Mouse (Mus musculus) lung, postnatal 10 days (tissue): Measurements from ENCODE around the gene Larp6.

ENCODE experiments used
- DNase-seq: peaks from one replicate; pipeline ENCODE4 v3.0.0; 2021

Larp6 gene

DNA sequence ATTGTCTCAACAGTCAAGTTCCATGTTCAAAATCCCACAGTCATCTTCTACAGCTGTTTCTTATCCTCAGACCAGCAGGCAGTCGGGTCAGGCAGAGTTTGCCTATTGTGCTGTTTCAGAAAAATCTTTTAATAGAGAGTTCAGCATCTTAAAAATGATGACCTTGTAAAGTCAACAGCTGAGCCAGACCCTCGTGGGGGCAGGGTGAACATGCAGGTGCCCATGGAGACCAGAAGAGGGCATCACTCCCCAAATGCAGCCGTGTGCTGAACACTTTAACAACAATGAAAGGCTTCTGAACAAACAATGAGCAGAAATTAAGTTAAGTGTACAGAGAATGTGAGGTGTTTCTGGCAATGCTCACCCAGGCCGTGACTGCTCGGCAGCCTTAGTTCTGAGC is 3.0 kb downstream of the Larp6 start:
- peak; percentile 54 for DNase-seq

DNA sequence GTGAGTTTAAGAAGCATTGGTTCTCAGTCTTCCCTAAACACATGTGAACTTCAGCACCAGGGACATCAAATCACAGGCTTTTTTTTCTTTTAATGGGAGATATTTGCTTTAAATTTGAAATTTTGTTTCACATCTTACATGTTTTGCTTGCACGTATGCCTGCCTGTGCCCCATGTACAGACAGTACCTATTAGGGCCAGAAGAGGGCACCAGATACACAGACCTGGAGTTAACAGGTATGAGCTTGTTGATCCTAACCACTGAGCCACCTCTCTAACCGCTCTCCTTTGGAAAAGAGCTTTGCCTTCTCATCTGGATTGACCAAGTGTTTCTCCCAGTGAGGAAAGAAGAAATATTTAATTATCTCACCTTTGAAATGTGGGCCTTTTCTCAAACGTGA is 5.5 kb downstream of the Larp6 start:
- peak; percentile 74 for DNase-seq

GRCm38 (mm10) chr9:60719687-60720086 is 6.9 kb downstream of the Larp6 start:
- DNase-seq, result no peak

GRCm38 (mm10) chr9:60724968-60725367 is 12.2 kb downstream of the Larp6 start:
- no peak for DNase-seq

GRCm38 (mm10) chr9:60734321-60734720 is 21.5 kb downstream of the Larp6 start:
- DNase-seq, result no peak

DNA sequence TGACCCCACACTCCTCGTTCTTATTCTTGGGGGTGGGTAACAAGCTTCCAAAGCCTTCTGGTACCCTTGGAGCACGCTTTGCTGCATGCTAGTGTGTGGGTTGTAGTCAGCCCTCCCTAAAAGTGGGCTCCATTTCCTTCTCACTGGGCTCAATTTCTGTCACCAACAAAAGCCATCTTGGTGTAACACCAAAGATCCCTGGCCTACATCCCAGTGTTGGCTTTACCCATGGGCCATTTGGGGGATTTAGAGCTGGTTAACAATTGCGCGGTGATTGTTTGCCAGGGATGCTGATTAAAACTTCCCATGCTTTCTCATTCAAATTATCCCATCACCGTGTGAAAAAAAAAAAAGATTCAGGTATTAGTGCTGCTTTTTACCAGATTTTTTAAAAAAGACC is 26.3 kb downstream of the Larp6 start:
- no peak for DNase-seq

GRCm38 (mm10) chr9:60741436-60741835 is 28.6 kb downstream of the Larp6 start:
- no peak for DNase-seq

DNA sequence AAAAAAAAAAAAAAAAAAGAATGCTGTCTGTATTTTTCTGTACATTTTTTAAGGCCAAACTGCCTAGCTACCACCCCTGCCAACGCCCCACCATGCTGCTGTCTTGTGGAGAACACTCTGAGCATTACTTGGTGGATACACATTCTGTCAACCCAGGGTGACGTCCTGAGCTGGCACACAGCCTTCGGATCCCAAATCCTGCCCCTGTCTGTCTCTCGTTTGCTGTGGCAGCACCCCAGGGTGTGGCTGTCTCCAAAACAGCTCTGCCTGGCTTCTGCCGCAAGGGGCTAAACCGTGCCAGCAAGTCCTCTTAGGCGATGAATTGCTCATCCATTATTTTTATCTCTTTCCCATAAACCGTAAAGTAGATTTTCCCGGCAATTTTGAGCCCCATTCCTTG is 29.7 kb downstream of the Larp6 start:
- DNase-seq, result peak; percentile 73

- DNase-seq, result peak; percentile 89
Observed at GRCm38 (mm10) chr9:60743180-60743900, 30.6 kb downstream of the Larp6 start.

GRCm38 (mm10) chr9:60744171-60744969 is 31.6 kb downstream of the Larp6 start:
- DNase-seq, result peak; percentile 67

GRCm38 (mm10) chr9:60744971-60745370 is 32.2 kb downstream of the Larp6 start:
- no peak for DNase-seq

GRCm38 (mm10) chr9:60746561-60746960 is 33.8 kb downstream of the Larp6 start:
- DNase-seq, result no peak

DNA sequence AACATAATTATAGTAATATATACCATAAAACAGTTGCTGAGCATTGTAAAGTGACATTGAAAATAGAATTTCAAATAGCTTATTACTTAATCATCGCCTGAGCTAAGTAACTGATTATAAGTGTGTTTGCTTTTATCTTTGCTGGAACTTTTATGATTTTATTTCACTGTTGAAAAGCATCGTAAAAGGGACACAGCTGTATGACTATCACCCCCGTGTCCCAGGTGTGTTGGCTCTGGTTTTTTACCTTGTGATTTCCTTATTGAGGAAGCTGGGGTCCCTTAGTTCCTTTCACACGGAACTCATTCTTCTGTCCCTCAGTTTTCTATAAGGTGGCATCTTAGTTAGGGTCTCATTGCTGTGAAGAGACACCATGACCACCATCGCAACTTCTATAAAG is 34.9 kb downstream of the Larp6 start:
- no peak for DNase-seq

DNA sequence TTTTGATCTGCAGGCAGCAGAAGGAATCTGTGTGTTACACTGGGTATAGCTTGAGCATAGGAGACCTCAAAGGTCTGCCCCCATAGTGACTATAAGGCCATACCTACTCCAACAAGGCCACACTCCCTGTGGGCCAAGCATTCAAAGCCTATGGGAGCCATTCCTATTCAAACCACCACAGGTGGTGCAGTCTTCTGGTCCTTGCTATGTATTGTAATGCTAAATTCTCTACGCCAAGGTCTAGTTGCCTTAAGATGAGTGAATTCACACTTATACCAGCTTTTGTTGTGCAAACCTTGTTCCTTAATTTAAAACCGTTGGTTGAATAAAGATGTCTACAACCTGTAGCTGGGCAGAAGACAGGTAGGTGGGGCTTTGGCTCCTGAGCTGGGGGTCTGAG is 35.4 kb downstream of the Larp6 start:
- DNase-seq, result no peak

- no peak for DNase-seq
Observed at GRCm38 (mm10) chr9:60749105-60749504, 36.3 kb downstream of the Larp6 start.

- no peak for DNase-seq
Observed at GRCm38 (mm10) chr9:60751098-60751497, 38.3 kb downstream of the Larp6 start.

DNA sequence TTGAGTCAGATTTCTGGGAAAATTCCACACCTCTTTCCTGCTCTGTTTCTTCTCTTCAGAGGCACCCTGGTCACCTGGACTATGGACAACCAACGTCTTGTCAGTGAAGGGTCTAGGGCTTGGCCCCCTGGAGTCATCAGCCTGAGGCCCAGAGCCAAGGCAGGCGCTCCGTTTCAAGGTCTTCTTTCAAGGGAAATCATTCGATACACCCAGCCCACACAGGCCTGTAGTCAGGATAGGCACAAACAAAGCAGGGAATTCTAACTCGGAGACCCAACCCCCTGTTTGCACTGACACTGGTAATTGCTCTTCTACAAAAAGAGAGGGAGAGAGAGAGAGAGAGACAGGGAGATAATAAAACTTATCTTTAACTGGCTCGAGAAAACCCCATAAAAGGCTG is 39.2 kb downstream of the Larp6 start:
- no peak for DNase-seq

GRCm38 (mm10) chr9:60752636-60753035 is 39.8 kb downstream of the Larp6 start:
- no peak for DNase-seq

DNA sequence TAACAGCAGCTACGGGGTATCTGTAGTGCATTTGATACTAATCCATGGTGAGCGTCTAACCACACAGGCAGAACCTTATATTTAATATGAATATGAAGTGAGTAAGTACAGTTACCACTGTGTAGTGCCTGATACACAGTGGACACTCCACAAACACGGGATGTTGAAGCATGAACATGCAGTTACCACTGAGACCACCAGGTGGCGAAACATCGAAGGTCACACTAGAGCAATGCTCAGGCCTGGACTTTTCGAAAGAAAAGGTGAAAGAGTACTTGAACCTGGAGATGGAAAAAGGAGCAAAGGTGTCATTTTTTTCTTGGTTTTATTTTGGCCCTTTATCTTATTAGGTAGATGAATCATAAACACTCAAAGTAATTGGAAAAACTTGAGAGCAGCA is 43.5 kb downstream of the Larp6 start:
- peak; percentile 84 for DNase-seq

GRCm38 (mm10) chr9:60756866-60757740 is 44.3 kb downstream of the Larp6 start:
- peak; percentile 51 for DNase-seq

DNA sequence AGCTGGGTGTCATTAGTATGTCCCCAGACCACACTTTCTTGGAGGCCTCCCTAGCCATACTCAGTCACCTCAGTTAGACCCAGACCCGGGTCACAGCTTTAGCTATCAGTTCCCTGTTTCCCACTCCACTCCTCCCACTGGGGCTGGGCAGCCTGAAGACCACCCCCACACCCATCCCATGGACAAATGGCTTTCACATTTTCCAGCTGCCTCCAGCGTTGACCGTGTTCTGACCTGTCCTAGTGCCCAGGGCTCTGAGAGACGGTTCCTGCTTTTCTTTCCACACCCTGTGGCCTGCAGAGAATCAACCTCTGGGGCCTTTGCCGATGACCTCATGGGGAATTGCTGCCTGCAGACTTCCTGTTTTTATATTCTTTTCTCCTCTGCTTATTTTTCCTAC is 45.0 kb downstream of the Larp6 start:
- DNase-seq, result peak; percentile 59

DNA sequence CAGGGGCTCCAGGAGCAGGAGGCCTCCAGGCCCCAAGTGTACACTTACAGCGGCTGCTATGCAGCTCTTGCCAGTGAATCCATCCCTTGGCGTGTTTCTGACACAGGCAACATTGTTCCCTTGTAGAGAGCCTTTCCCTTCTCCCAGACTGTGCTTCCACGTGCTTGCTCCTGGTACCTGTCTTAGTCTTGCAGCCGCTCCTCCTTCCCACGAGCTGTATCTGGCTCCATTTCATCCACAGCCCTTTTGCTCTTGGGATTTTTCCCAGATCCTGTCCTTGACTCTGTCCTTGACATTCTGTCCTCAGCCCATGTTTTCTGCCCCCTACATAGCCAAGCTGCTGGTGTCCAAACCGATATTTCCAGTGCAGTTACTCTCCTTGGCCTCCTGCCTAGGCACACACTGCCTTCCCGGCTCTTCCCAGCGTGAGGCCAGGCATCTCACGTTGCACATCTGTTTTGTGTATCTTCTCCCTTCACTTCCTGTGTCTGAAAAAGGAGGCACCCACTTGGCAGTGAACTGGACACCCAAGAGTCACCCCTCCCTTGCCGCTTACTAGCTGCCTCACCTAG is 46.7 kb downstream of the Larp6 start:
- DNase-seq, result peak; percentile 14

DNA sequence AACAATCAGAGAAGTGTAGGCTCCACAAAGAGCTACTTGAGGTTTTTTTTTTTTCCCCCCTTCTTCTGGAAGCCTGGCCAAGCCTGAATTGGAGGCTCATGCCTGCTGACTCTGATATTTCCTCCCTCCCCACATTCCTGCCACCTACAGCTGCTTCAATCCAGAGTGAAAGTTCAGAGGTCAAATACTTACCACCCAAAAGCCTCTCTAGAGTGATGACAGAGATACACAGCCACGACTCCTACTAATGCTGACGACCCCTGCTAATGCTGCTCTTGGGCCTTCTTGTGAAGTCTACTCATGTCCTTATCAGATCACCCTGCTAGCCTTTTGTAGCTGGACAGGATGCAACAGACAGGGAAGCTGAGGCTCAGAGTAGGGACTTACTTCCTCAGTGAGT is 52.4 kb downstream of the Larp6 start:
- no peak for DNase-seq
